Mouse (Mus musculus) heart, postnatal 36 days (tissue): ENCODE measurements around the gene Rcor3. TPM values are rescaled to one million over a fixed set of nuclear protein-coding genes. Genes with fewer than 3 reads are reported as not detected.

Experiments
- DNase-seq, 2 experiments: peaks; one replicate each; pipeline ENCODE4 v3.0.0; 2021 to 2022
- intact Hi-C: fragments of 180-260 bp; cut with DNase I; formaldehyde crosslinking; loops from one replicate; pipeline ENCODE4 v1.15.1; 2025
- total RNA-seq, 2 experiments: library from RNA; stranded (reverse); gene quantifications; 2 replicates each; pipeline ENCODE4 v1.2.3; 2021

Gene Rcor3
- total RNA-seq, 2 experiments from 2014 or later = 36.8 to 42.6 TPM

DNA sequence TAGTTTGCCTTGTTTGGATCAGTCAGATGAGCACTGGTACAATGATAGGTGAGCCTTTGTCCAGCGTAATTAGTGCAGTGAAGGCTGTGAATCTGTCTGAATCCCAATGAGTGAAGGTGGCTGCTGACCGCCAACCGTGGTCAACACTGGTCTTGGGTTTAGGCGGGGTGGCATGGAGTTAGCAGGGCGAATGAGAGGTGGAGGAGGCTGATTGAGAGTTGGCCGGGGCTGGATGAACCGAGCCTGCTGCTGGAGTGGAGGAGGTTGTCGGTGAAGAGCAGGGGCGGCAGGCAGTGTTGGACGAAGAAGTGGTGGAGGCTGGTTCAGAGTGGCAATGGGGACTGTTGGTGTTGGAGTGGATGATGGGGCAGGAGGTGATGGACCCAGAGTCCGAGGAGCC lies 37.1 kb downstream of the Rcor3 start:
- intact Hi-C loops = loop anchor here (10.0 kb wide), 1 partner anchor 506 kb away; no protein-coding TSS in a partner anchor
- DNase-seq = no peak

DNA sequence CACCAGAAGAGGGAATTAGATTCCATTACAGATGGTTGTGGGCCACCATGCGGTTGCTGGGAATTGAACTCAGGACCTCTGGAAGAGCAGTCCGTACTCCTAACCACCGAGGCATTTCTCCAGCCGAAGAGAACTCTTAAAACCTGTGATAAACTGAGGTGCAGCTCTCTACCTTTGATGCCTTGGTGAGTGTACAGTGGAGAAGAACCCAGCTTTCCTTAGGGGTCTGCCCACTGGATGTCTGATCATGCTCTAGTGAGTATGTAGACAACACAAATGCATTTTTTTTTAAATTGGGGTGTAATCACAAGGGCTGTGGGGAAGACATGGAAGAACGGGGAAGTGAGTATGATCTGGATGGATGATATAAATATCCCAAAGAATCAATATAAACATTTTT lies 42.2 kb downstream of the Rcor3 start:
- intact Hi-C loops = no loop called here
- DNase-seq = no peak

DNA sequence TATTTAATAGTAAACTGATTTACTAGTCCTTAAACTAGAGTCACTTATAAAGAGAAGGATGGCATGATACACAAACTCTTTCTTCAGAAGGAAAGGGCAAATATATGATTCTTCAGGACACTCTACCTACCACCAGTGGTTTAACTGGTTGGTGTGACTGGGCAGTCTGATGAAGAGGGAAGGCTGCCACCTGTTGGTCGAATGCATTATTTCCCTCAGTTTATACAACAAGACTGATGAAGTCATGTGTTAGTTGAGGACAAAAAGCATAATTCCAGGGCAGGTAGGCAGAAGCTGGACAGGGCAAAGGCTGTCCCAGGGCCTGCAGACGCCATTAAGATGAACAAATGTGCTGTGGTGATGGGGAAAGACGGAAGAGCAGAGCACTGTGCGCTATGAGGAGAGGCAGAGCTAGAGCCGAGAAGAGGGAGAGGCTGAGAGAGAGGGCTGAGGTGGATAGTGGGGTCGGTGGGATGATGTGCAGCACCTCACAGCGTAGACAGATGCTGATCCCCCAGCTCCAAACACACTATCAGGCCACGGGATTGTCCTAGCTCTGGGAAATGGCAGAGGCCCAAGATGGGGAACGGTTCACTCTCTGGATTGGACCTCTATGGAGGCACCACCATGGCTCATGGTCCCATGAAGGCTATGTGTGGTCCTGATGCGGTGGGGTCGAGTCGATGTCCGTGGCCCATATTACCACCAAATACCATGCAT lies 43.3 kb downstream of the Rcor3 start:
- DNase-seq = peak; percentile 68 to 77
- intact Hi-C loops = loop anchor here (1.0 kb wide), 1 partner anchor 99 kb away; no protein-coding TSS in a partner anchor

DNA sequence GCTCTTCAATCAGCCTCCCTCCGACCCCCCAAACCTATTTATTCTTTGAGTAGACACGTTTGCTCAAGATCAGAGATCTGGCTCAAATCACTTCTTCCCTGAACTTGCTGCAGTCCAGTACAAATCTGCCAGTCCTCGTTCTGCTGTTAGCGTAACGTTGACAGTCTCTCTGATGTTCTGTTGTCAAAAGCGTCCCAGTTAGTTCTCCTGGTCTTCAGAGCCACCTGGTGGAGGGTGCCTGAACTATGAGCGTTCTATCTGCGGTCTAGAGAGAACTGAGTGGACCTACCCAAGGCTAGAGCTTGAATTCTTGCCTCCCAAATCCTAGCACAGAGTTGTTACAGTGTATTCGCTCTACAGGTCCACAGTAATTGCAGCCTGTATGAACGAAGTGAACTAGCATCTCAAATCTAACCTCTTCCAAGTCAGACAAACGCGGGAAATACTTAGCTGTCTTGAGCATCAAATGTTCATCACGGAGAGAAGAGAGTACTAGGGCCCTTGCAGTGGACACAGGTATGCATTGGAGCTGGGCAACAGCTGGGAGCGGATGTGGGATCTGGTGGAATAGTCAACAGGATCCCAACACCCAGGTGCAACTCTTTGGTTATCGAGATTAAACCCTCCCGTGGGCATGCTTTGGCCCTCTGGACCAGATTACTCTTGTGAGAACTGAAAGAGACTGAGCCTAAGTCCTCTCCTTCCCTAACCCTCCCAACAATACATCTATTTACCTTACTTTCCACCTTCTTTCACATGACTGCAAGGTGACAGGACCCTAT lies 44.8 kb downstream of the Rcor3 start:
- DNase-seq = peak; percentile 84 to 86
- intact Hi-C loops = loop anchor here (1.0 to 2.0 kb wide), 5 partner anchors 32 to 258 kb away; partner anchors contain the start of gene Slc30a1

DNA sequence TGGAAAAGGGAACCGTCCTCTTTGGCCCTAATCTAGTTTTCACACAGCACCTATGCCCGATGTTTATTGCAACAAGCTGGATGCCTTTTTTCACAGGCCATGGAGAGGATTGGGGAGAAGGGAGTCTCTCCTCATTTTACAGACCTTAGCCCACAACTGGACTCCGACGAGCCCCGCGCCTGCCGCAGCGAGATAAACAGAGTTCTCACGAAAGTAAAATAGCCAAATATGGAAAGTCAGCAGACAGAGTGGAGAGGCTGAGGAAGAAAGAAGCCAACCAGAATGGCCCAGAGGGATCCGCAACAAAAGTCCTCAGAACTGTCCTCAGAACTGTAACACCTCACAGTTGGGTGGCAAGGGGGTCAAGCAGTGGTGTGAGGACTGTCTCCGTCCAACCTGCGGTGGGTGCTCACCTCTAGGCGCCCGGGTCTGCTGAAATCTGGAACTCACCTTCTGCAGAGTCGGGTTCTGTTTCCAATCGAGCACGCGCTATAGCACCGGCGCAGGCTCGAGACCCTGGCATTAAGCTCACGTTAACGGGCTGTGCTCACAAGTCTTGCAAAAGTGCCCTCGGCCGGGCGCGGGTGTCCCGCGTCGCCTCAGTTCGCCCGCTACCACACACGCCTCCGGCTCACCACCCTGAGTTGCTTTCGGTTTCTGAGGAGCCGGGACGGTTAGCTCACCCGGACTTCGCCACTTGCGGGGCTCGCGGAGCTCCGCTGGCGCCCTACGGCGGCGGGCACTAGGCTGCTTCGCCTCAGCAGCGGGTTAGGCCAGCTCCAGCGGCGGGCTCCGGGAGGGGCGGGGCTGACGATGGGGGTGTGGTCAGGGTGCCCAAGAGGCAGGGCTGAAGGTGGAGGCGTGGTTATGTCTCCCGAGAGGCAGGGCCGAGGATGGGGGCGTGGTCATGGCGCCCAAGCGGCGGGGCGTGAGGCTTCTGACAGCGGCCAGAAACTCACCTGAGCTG lies 45.8 kb downstream of the Rcor3 start, which contains the start of gene Traf5:
TSS of gene Traf5 (minus strand) at position 754 of the 967 bp plus-strand sequence.
- DNase-seq = peak; percentile 97 to 98
- intact Hi-C loops = loop anchor here (2.0 kb wide), 4 partner anchors 15 to 185 kb away; partner anchors contain the start of gene Slc30a1

DNA sequence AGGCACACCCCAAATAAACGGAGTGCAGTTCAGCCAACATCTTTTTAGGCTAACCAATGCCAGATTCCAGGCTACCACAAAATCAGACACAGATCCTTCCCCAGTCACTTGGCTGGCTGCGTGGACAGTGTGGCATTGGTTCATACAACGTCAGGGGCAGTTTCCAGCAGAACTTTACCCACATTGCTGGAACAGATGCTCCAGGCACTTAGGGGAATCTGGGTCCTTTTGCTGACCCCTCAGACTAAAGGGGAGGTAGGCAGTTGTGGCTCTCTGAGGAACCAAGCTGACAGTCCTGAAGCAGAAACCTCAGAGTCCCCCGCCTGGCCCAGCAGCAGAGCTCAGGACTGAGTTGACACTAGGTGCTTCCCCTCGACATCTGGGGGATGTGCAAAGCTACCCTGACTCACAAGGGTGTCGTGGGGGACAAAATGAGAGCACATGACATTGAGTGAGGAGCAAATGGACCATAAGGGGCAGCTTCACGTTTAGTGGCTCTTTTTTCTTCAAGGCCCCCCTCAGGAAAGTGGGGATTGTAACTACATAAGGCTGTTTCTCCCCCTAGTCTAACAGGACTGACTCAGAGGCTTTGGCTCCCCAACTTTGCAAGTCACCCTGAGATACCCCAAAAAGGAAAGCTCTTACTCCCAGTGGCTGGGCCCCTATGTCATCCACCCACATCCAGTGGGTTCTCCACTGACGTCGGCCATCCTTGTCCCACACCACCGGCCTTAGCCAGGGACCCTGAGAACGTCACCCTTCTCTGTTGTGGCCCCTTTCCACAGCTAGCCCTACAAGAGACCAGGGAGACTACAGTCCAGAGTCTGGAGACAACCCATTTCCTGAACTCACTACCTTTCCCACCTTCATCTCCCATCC lies 46.9 kb downstream of the Rcor3 start:
- DNase-seq = peak in 1 of 2 experiments; percentile 22
- intact Hi-C loops = loop anchor here (2.0 kb wide), 1 partner anchor 14 kb away; no protein-coding TSS in a partner anchor

DNA sequence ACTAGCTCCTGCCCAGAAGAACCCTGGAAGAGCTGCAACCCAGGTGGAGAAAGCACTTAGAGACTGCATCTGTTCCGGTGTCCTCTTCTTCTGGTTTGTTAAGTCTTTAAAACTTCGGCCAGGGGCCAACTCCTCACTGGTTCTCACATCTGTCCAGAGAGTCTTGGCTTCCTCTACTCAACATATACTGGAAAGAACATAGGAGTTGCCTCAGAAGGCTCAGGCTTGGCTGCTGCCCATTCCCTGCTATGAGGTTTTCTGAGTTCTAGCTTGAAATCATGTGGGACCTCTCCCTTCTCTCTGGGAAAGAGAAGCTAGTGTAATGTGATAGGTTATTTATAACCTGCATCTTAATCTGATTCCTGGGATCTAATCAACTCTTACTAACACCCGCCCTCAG lies 47.6 kb downstream of the Rcor3 start:
- peak in 1 of 2 experiments; percentile 25 for DNase-seq
- intact Hi-C loops = loop anchor here (2.0 kb wide), 1 partner anchor 13 kb away; no protein-coding TSS in a partner anchor

DNA sequence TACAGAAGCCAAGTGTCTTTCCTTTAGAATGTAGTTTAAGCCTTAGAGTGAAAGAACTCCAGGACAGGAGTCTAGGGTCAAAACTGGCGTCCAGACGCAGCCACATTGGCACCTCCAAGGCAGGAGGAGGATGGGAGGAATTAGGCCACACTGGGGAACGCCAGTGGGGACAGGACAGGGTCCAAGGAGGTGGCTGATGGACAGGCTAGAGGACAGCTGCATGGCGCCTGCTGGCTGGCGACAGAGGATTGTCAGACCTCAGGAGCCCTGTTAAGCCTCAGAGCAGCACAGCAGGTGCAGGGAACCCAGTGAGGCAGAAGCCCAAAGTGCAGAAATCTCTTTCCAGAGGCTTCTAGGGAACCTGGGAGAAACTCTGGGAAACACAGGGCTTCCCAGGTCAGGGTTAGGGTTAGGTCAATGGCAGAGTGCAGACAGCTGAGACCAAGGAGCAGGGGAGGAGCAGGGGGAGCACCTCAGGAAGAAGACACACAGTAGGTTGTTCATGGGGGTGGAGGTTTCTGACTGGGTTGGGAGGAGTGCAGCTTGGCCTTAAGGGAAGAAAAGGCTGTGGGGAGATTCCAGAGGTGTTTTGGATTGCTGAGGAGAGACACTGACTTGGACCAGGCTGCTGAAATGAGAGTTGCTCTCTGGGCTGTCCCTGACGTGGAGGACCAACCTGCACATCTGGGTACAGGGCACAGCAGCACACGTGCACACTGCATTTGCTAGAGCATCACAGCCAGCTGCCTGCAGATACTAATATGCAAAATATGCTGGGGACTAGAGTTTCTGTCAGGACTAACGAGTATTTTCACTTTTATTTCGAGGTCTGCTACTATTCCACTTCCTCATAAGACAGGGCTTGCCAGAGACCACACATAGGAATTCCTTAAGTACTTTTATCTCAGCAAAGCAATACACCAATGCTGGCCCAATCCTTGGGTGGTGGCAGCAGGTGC lies 48.4 kb downstream of the Rcor3 start:
- no peak for DNase-seq
- intact Hi-C loops = loop anchor here (2.0 kb wide), 1 partner anchor 13 kb away; no protein-coding TSS in a partner anchor

DNA sequence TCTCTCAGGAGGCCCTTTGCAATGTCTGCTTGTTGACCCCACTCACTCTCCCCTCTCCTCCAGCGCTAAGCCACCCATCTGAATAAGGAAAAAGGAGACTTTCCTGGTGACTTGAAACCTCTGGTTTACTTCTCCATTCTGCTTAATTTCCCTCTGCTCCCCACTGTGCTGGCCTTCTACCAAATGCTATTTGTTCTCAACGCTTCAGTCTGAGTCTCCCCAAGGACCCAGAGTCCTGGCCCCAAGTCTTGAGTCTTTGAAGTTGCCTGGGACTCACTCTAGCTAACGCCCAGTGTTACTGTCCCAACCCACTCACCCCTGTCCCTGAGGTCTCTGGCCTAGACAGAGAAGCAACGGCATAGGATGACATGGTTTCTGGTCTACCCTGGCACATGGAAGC lies 49.9 kb downstream of the Rcor3 start:
- peak in 1 of 2 experiments; percentile 32 for DNase-seq
- intact Hi-C loops = no loop called here

DNA sequence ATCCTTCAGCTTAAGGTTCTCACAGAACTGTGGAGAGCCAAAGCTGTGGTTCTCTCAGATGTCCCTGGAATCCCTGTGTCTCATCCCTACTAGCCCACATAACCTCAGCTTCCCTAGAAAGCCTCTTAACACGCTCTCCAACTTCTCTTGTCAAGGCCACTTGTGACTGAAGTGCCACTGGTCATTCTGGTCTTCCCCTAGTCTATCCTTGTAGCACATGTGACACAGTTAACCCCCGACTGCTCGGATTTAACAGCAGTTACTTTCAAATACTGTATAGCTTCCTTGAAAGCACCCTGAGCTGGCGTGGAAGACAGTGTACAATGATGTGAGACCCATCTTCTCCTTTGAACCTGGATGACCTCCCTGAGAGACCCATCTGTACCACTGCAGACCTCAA lies 50.8 kb downstream of the Rcor3 start:
- intact Hi-C loops = no loop called here
- no peak for DNase-seq

DNA sequence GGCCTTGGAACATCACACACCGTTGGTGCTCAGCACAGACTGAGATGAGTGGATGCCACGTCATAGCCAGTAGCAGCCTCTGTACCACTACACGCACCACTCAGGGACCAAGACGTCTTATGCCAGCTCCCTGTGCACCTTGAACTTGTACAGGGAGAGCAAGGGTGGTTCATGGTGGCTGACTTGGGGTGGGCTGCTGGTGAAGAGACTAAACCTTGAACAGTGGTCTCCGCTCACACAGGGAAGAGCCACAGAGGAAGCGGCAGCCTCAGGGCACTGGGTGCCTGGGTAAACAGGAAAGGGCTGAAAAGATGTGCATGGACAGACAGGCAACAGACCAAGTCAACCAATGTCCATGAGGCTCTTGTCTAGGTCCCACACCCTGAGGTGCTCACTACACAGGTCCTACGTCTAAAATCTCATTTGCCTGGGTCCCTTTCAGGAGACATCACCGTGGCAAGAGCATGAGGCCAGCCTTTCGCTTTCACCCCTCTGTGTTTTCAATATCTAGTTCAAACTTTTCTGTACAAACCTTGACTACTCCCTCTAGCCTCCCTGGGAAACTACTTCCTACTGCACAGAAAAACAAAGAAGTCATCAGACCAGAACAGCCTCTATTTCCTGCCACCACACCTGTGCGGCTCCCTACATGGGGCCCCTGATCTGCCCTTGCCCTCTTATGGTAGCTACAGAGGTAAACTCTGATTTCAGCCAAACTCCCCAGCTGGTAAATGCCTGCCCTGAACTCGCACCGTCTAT lies 51.4 kb downstream of the Rcor3 start:
- intact Hi-C loops = no loop called here

DNA sequence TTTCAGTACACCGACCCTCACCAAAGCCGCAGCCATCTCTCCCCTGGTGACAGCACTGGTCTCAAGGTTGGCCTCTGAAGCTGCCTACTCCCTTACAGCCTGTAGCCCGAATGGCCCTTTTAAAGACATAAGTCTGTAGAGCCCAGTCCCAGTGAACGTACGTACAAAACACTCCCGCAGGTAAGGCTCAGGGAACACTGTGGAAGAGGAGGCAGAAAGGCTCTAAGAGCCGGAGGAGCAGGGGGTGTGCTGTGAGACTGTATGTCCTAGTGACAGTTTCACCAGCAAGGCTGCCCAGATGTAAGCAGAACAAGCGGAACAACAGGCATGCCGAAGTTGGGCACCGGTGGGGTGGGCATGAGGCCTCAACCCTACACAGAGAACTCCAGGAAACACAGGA lies 52.6 kb downstream of the Rcor3 start:
- intact Hi-C loops = no loop called here
- DNase-seq = no peak

More for the DNA sequence above, 51.4 kb downstream of the Rcor3 start:
- no peak for DNase-seq

DNA sequence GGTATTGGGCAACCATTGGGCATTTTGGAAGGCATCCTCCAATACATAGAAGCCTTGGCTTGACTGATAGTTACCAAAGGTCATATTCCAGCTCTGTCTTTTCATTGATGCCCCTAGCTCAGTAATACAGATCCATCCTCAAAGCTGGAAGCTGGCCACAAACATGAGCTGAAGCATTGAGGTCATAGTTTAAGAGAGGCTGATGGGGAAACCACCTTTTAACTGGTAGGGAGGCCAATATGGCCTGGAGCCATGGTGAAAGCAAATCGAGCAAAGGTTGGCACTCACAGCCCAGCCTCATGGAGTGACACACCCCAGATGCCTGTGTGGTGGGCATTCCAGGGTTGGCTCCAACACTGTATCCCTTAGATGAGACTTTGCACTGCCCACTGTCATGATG lies 55.2 kb downstream of the Rcor3 start:
- no peak for DNase-seq
- intact Hi-C loops = no loop called here

DNA sequence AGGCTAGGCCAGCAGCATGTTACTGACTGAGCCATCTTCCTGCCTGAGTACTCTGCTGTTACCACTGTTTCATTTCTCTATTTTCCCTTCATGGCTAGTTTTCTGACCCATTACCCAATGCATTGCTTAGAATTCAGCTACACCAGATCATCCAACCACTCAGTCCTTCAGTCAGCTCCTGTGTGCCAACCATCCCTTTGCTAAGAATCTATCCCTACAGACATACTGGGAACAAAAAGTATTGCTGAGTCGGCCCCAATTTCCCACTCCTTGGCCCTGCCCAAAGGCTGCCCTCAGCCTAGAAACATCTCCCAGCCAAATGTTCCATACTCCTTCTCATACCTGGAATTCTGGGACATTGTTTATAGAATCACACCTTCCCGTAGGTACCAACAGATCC lies 56.7 kb downstream of the Rcor3 start:
- intact Hi-C loops = no loop called here
- no peak for DNase-seq

DNA sequence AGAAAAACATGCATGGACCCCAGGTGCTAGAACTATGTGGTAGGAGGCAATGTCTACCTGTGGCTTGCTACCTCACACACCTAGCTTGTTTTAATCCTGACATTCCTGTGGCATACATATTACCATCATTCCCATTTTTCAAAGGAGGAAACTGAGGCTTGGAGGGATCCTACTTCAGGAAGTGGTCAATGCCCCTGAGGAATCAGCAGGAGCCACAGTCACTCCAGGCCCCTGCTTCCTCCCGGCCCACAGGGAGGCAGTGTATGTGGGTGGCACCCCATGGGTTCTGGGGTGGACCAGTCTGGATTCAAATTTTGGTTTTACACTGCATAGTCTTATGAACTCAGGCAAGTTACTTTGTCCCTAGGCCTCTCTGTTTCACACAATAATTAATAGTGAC lies 58.7 kb downstream of the Rcor3 start:
- DNase-seq = no peak
- intact Hi-C loops = no loop called here

DNA sequence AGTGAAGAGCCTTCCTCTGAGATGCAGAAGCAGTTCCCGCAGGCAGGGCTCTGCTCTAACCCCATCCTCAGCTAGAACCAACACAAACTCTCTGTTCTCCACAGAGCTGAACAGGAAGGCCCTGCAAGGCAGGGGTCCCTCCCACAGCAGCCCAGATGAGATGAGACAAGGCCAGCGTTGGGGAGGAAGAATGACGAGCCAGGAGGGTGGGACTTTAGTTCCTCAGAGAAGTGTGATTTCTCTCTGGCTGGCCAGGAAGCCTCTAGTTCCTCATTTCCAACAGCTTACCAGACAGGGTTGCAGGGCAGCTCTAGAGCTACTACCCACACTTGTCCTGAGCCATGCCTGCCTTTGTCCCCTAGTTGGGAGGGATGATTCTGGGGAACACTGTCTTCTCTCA lies 59.5 kb downstream of the Rcor3 start:
- intact Hi-C loops = no loop called here
- DNase-seq = peak; percentile 62 to 69

DNA sequence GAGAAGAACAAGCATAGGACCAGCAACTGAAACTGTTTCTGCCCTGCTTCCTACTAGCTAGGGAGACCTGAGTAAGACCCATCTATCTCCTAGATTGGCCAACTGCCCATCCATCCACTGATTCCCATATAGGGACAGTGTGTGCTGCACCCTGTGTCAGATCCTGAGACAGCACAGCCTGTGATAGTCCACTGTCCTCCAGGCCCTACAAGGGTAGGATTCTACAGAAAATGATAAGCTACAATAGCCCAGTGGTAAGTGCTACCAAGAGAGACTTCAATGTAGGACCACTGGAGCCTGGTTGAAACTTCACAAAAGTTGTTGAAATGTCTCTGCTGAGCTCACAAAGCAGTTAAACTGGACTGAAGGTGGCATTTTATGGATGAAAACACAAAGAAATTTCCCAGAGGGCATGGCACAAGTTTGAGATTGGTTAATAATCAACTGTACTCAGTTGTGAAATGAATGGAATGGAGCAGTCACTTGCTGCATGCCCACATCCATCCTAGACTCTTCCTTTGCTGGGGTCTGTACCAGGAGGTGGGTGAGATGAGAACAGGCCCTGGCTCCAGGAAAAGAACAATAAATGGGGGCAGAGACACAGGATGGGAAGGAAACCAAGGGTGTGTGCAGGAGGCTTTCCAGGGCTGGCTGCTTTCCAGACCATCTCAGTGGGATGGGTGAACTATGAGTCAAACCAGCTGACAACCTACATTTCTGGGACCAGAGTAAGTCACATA lies 60.9 kb downstream of the Rcor3 start:
- intact Hi-C loops = loop anchor here (2.0 kb wide), 1 partner anchor 14 kb away; no protein-coding TSS in a partner anchor
- DNase-seq = peak; percentile 62 to 69
